Mouse (Mus musculus): ENCODE measurements around the gene Psap. TPM values are rescaled to one million over a fixed set of nuclear protein-coding genes. Genes with fewer than 3 reads are reported as not detected.

The Psap gene
- total and polyA plus RNA-seq, 3 experiments, result 1,081 to 1,342 (median 1,299) TPM

DNA sequence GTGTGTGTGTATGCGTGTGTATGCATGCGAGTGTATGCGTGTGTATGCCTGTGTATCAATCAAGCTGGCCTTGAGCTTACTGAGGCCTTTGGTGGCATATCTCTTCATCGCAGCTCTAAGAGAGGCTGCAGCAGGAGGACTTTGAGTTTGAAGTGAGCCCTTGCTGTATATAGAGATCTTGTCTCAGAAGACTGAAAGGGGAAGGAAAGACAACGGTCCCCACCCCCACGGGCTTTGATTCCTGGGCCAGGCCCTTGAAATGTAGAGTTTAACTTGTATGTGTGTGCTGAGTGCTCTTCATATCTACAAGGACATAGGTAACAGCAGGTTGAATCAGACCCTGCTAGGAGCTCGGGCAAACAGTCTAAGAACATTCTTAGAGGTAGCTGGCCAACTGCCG lies 11.8 kb downstream of the Psap start:
- no peak for DNase-seq

DNA sequence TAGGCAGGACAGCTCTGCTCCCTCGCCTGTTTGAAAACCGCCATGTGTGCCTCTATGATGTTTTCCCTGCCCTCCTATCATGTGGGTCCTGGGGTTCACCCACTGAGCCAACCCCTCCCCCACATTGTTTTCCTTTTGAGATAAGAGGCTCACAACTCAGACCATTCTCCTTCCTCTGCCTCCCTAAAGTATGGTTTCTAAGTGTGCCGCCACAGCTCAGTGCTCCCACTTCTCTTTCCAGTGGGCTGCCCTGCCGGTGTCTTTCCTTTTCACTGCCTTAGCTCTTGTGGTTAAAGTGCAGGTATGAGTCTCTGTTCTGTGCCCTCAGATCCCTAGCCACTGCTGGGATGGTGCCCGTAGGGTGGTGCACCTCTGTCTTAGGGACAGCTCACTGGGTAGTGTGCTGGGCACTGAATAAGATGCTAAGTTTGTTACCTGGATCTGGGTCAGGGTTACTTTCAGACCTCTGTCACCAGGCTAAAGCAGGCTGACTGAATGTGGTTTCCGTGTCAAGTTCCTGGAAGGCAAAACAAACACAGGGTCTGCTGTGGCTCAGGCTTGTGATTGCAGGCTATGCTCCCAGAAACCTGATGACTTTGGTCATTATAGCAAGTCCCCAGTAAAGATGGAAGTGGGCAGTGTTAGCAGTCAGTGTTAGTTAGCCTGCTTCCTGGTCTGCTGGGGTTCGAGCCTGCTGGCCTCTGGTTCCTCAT lies 12.8 kb downstream of the Psap start:
- no peak for DNase-seq

DNA sequence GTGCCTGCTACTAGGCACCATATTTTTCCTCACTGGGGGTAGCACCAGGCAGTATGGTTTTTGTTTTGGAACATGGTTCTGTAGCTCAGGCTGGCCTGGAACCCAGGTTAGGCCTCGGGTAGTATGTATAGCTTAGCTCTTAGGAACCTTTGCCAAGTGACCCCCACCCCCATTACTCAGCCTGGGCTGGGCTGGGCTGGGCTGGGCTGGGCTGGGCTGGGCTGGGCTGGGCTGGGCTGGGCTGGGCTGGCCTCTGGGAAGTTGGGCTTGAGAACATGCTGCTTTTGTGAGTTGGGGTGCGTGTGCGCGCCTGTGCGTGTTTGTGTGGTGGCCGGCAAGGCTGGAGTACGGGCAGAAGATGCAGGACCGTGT lies 13.3 kb downstream of the Psap start:
- DNase-seq, result no peak

DNA sequence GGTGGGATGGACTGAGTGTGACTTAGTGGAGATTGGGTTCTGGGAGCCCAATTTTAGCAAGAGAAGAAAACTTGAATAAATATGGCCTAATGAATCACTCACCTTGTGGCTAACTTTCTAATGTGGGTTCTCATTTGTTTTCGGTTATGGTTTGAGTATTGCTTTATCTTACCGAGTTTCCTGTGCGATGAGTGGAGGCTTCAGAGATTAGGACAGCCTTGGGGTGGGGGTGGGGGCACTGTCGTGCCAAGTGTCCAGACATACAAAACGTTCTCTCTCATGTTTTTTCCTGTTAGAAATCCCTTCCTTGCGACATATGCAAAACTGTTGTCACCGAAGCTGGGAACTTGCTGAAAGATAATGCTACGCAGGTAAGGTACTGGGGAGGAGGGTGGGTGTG lies 14.8 kb downstream of the Psap start:
- no peak for DNase-seq

DNA sequence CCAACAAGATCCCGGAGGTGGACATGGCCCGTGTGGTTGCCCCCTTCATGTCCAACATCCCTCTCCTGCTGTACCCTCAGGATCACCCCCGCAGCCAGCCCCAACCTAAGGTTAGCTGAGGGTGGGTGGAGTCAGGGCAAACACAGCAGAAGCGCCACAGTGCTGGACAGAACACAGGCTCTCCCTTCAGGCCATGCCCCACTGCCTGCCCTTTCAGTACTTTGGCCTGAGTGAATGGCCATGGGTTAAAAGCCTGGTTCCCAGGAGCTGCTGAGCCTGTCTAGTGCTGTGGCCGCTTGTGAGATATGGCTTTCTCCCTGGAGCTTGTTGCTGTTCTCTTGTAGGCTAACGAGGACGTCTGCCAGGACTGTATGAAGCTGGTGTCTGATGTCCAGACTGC lies 17.2 kb downstream of the Psap start:
- no peak for DNase-seq

DNA sequence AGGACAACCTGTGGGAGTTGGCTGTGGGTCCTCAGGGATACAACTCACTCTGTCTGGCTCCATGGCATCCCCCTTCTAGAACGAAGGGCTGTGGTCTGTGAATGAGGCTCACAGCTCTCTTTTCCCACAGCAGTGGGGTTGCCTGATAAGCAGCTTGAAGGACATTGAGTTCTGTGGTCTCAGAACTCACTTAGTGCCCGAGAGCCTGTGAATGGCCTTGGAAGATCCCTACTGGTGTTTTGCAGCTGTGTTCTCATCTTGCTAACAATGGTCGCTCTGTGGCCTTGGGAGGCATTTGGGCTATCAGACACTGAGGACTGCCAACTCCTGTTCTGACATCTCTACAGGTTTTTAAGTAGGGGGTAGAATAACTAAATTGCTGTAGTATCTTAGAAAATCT lies 17.9 kb downstream of the Psap start:
- DNase-seq, result no peak

DNA sequence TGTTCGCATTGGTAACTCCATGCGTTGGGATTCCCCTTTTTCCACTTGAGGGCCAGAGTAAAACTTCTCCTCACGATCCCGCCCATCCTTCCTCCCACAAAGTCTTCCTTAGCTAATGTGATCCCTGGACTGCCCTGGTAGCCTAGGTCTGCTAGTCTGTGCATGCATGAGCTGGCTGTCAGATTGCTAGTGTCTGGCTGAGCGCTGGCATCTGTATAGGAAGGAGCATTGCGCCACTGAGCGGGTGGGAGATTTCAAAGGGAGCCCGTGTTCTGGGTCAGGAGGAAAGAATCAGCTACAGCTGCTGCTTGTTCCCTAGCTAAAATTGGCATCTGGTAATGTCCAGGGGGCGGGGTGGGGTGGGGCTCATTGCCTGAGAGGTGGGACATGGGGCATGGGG lies 18.6 kb downstream of the Psap start:
- no peak for DNase-seq

DNA sequence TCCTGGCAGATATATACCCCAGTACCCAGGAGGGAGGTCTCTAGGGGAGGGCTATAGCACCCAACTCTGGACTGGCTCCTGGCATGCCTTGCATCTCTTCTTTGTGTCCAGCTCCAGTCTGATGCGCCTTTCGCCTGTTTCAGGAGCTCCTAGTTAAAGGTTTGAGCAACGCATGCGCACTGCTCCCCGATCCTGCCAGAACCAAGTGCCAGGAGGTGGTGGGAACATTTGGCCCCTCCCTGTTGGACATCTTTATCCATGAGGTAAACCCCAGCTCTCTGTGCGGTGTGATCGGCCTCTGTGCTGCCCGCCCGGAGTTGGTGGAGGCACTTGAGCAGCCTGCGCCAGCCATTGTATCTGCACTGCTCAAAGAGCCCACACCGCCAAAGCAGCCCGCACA lies 22.2 kb downstream of the Psap start:
- DNase-seq, result no peak

DNA sequence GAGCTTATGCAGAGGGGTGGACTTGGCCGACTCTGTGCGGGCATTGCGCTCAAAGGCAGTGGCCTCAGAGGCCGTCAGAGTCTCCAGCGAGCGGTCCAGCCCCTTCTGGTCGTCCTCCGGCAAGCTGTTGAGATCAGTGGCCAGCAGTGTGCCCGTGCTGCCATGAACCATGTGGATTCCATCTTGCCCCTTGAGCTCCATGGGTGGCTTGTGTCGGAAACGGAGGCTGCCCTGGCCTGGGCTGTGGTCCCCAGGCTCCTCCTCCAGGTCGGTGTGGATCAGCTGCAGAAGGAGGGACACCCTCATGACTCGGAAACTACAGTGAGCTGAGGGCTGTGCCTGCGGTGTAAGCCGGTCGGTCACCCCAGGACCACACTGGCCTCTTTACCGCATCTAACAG lies 26.0 kb downstream of the Psap start:
- DNase-seq, result no peak

DNA sequence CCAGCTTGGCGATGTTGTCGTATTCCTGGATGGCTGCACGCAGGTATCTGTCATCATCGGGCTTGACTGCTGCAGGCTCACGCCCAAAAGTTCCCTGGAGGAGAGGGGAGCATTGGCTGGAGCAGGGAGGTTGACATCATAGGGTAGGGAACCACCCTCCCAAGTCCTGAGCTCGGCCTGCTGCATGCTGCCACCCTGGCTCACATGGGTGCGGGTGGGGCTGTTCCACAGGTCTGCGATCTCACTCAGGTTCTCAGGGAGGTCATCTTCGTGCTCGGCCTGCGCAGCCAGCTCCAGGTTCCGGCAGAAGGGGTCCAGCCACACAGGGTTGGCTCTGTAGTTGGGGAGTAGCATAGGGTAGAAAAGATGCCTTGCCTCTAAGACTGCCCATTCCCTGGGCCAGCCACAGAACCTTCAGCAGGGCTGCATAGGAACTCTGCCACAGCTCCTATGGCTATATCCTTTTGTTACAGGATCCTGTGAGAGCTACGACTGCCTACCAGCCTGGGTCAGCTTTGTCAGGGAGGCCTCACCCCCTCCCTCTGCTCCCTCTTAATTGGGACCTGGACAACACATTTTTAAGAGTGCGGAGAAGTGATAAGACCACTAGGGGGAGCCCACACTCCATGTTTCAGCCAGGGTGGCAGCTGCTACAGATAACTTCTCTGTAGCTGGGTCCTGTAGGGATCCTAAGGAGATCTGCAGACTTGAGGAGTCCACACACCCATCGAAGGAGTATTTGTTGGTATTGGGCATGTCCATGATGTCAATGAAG lies 27.6 kb downstream of the Psap start:
- peak; percentile 67 for DNase-seq

DNA sequence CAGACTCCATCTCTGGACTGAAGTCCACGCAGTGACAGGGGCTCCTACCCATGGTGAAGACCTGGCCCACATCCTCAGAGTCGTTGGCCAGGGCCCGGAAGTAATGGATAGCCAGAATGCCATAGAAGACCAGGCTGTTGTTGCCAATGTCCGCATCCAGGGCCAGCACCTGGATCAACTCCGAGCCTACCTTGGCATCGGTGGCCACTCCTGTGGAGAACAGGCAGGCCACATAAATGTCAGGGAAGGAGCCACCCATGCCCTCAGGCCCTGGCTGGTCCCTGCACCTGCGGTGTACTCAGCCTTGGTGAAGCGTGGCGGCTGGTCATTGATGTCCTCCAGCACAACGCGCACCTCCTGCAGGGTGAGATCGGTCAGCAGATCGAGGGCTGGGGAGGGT lies 33.2 kb downstream of the Psap start:
- DNase-seq, result no peak

DNA sequence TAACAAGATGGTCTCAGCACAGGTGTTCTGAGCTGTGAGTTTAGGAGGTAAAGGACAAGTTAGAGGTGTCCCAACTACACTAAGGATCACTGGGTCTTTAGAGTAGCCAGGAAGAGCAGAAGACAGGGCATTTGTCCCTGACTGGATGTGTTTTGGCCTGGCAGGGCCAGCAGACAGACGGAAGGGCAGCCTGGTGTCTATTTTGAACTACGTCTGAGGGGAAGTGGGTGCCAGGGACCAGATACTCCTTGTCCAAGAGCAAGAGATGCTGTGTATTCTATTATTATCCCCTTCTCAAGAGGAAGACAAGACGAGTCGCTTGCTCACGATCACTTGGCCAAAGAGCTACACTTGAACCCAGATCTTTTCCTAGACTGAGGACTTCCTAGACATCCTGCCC lies 36.2 kb downstream of the Psap start:
- DNase-seq, result no peak

DNA sequence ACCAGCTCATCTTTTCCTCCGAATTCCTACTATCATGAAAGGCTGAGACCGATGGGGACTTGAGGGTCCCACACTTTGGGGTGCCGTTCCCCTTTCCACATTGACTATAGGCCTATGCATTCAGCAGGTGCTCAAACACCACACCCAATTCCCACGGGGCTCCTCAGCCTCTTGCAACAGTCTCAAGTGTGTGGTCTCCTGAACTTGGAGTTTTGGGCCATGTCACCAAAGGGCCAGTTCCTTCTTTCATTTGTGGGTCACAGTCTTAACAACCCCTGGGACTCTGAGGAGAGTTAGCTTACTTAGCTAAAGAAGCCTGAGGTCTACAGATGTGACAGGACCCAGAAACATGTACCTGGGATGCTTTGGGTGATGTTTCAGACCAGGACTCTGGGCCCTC lies 38.7 kb downstream of the Psap start:
- DNase-seq, result no peak

DNA sequence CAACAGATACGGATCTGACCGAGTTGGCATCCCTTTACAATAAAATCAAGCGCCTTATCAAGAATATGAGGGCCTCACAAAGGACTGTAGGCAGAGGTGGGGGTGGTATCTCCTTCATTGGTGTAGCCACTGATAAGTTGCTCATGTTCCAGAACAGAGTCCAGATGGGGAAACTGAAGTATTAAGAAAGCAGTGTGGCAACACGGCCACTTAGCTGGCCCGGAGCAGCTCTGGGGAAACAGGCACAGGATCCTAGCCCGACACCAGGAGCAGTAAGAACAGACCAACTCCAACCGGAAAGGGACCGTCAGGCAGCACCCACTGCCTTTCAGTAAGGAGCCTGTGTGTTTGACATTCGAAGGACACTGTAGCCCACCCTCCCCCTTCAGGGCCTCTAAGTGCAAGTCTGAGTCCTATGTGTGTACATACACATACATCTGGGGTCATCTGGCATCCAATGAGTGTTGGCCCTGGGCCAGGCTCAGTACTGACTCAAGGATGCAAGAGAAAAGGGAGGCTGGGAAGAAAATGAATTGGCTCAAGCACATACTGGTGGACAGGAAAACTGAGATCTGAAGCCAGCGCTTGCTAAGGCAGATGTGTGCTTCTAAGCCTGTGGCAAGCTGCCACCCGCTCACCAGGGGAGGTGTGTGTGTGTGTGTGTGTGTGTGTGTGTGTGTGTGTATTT lies 51.7 kb downstream of the Psap start:
- no peak for DNase-seq

DNA sequence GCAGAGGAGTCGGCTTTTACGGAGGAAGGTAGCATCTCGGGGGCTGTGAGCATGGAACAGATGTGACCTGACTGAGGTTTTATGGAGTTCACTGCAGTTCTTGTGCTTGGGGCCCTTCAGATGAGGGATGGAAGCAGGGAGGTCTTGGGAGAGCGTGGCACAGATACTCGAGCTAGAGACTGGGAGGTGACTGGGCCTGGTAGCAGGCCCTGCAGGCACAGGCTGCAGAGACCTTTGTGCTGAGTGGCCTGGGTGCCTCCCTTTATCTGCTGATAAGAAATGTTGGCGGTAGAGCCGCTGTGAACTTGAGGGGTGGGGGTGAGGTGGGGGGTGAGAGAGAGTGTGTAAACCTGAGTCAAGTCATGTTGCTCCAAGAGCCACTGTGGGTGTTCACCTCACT lies 57.2 kb downstream of the Psap start:
- no peak for DNase-seq

DNA sequence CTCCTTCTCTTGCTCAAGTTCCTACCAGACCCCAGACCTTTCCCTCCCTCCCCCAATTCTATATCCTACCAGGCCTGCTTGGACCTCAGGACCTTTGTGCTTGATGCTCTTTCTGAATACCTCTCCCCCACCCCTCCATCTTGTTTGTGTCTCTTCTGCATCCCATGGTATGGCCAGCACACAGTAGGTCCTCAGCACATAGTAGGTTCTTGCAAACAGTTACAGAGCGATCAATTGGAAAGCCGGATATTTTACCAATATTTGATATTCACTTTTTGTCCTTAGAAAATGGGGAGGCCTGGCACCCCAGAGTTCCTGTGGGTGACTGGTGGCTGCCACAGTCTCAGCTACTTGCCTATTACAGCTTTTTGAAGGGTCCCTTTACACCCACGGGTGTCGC lies 57.6 kb downstream of the Psap start:
- DNase-seq, result no peak

DNA sequence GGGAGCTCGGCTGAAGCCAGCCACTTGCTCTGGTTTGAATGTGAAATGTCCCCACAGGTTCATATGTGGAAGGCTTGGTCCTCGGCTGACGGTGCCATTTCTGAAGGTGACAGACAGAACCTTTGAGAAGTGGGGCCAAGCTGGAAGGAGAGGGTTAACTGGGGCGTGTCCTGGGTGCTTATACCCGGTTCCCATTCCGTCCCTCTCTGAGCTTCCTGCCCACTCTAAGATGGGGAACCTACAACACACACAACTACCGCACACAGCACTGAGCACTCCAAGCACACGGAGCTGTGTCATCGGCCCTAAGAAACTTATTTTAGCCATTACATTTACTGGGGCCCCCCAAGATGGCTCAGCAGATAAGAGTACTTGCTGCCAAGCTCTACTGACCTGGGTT lies 64.1 kb downstream of the Psap start:
- DNase-seq, result no peak

DNA sequence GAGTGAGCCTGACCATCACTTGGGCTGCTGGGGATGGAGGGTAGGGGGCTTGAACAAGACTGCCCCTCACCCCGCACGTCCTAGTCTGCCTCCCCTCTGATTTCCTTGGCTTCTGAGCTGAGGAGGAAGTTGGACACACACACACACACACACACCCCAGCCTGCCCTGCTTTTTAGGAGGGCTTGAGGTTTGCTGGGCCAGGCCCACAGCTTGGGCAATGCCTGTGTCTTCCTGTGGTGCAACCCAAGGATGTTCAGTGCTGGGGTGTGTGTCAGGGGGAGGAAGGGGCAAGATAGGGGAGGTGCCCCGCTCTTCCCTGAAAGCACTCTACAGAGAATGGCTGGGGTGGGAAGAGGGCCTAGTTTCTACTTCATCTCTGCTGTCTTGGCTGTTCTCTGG lies 66.7 kb downstream of the Psap start:
- DNase-seq, result no peak

DNA sequence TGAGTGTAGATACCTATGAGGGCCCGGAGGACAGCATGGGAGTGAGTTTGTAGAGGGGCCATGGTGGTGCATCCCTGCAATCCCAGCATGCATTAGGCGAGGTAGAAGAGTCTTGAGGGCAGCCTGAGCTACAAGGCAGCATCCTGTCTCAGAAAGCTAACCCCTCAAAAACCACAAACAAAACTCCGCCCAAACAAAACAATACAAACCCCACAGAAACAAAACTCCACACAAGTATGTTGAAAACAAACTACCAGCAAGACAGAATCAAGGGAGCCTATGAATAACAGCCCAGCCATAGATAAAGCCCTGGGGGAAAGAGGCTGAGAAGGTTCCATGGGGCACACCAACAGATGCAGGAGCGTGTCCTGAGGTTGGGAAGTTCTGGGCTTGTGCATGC lies 68.6 kb downstream of the Psap start:
- DNase-seq, result no peak

DNA sequence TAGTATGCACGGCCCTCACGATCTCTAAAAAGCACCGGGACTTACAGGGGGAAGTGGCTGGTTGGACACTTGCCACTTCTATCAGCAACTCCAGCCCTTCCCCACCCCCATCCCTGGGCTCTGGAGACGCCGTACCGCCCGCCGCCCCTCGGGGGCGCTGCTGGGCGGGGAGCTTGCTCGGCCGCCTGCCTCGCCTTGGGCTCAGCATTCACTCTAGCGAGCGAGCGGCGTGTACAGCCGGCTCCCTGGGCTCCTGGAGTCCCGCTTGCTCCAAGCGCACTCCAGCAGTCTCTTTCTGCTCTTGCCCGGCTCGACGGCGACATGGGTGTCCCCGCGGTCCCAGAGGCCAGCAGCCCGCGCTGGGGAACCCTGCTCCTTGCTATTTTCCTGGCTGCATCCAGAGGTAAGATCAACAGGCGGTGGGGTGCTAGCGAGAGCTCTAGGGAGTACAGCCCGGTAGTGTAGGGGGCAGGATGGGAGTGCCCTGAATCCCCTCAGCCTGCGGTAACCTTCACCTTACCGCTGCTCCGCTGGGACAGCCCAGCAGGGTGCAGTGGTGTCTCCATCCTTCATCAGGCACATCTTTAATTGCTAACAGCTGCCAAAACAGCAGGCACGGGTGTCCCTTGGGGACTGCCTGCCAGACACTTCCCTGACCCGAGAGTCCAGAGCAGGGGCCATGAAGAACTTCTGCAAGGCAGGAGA lies 69.4 kb downstream of the Psap start, which contains the start of gene Vsir:
Vsir (plus strand) TSS at position 151 of the 705 bp plus-strand sequence.
- peak; percentile 85 for DNase-seq

DNA sequence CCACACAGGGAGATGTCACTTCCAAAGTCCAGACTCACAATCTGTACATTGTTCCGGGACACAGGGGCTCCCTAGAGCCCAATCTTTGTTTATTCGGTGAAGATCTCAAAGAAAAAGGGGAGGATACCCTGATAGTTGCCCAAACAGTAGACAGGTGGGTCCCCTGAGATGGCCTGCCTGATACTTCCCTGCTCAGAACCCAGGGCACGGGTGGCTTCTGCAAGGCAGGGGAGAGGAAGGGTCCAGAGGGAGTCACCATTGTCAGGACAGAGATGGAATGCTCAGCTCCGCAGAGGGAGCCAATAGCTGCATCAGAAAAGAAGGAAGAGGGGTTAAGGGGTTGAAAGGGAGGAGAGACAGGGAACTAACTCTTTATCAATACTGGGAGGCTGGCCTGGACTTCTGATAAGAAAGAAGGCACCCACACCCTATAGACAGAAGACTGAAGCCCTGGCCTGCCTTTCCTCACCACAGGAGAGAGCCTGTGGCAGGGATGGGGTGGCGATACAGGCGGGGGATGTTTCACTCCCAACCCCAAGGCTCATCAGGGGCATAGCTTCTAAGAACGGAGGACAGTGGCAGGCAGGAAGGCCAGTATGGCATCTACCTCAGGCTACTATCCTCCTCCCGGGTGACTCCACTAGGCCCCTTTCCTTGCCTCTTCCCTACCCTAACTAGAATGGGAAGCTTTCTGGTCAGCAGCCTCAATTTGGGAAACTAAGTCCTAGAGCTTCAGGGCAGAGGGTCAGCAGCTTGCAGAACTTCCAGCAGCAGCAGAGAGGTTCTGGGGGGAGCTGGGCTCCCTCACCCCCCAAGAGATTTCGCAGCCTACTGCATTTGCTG lies 70.6 kb downstream of the Psap start:
- no peak for DNase-seq

DNA sequence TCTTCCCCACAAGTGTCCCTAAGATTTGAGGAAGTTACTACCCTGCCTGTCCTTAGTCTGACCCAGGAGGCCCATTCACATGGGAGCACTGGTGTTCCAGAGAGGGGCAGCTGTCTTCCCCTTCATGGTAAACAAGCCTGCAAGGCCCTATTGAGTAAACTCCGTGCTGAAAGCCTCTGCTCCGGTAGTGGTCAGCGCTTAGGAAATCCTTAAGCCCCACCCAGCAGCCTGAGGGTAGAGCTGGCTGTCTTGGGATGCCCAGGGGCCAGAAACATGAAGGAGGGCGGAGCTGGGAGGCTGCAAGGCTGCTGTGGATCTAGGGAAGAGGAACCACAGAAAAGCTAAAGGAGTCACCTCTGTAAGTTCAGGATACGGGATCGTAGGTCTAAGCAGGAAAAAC lies 71.6 kb downstream of the Psap start:
- DNase-seq, result peak; percentile 73
